In the genomic region with DNA sequence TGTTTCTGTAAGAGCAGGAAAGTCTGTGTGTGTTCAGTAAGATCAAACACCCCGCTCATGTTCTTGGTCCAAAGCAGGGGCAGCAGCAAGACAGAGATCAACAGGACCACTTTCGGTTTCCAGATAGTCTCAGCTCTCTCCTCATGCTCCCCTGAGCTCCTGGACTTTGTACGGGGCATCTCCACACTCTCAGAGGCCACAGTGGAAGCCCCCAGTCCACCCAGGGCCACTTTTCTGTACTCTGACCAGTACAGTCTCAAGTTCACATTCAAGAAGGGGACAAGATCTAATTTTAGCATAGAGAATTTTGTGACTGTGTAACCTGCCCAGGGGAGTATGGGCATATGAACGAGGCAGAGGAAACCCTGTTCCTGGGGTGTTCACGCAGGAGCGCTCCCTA, we compare ENCODE assay signal across 30 mouse cellular contexts. TPM values are rescaled to one million over a fixed set of nuclear protein-coding genes. Genes with fewer than 3 reads are reported as not detected.
DNase-seq lines count a peak whose midpoint lies in the region; ATAC-seq and TF ChIP-seq lines count a peak whose summit lies in the region.
"Had no signal": no experiment of that assay in that cellular context is flagged by ENCODE, and none has a peak within 500 bp of the region (broad histone marks: within the 10 kb centered on the region; RNA-seq: fewer than 3 reads in every experiment).

No protein-coding gene starts in this region.

- ATAC-seq in heart, embryonic 12.5 days (ENCODE audit: insufficient number of reproducible peaks, low FRiP score) = no peak
- ATAC-seq in kidney, embryonic 15.5 days (replicated peaks; ENCODE audit: low FRiP score) = no peak
- ATAC-seq in lung, postnatal 0 days = no peak
- ATAC-seq in heart, postnatal 0 days (ENCODE audit: insufficient read depth, low read depth) = no peak
- ATAC-seq: CD4-positive, CD25-positive, alpha-beta regulatory T cell, adult 4 months; forebrain, embryonic 16.5 days; inflammation-experienced regulatory T-cells, adult 6 months had no signal

- H3K4me3 ChIP-seq in heart, embryonic 12.5 days = no peak overlapping the region
- no peak overlapping the region for H3K4me3 ChIP-seq in kidney, embryonic 15.5 days (replicated peaks)
- H3K4me3 ChIP-seq in lung, postnatal 0 days (ENCODE audit: low read depth, low read length) = no peak overlapping the region
- H3K4me3 ChIP-seq in lung, adult 2 months (replicated peaks; ENCODE audit: extremely low read depth, low read depth, low read length) = no peak overlapping the region
- H3K4me3 ChIP-seq in heart, postnatal 0 days (ENCODE audit: low read depth, low read length) = no peak overlapping the region
- H3K4me3 ChIP-seq: embryonic facial prominence, embryonic 13.5 days; erythroblast, embryonic 14.5 days; gastrocnemius, adult 2 months; hindbrain, embryonic 10.5 days; hindbrain, embryonic 15.5 days; limb, embryonic 10.5 days; limb, embryonic 15.5 days; liver, embryonic 13.5 days; midbrain, embryonic 12.5 days; neural tube, embryonic 13.5 days had no signal

- H3K27ac ChIP-seq in heart, embryonic 12.5 days (ENCODE audit: poor library complexity, severe bottlenecking) = 0 out of 2 replicates have a peak overlapping the region, but pooled peaks have one; percentile 42
- H3K27ac ChIP-seq in kidney, embryonic 15.5 days = no peak overlapping the region
- H3K27ac ChIP-seq in lung, postnatal 0 days (ENCODE audit: low read length) = peak overlapping the region; percentile 4; the same call in 1 of the 2 replicates
- no peak overlapping the region for H3K27ac ChIP-seq in heart, postnatal 0 days (ENCODE audit: low read depth)
- H3K27ac ChIP-seq: embryonic facial prominence, embryonic 13.5 days; gastrocnemius, adult 2 months; hindbrain, embryonic 10.5 days; hindbrain, embryonic 15.5 days; limb, embryonic 10.5 days; limb, embryonic 15.5 days; liver, embryonic 13.5 days; midbrain, embryonic 12.5 days; neural tube, embryonic 13.5 days had no signal

- H3K9me3 ChIP-seq in heart, embryonic 12.5 days (replicated peaks) = no peaks in the 10 kb centered on the region
- H3K9me3 ChIP-seq in kidney, embryonic 15.5 days (replicated peaks) = no peaks in the 10 kb centered on the region
- H3K9me3 ChIP-seq in lung, postnatal 0 days (ENCODE audit: low read length) = no peaks in the 10 kb centered on the region
- H3K9me3 ChIP-seq in heart, postnatal 0 days (replicated peaks; ENCODE audit: control insufficient read depth, low read length) = no peaks in the 10 kb centered on the region
- H3K9me3 ChIP-seq: embryonic facial prominence, embryonic 13.5 days; hindbrain, embryonic 10.5 days; hindbrain, embryonic 15.5 days; limb, embryonic 10.5 days; limb, embryonic 15.5 days; liver, embryonic 13.5 days; midbrain, embryonic 12.5 days; neural tube, embryonic 13.5 days had no signal

- no peak for TF ChIP-seq EP300 in lung, postnatal 0 days (IDR thresholded peaks at IDR 0.05)
- no peak for TF ChIP-seq EP300 in heart, postnatal 0 days (IDR thresholded peaks at IDR 0.05; ENCODE audit: low read depth)

- TF ChIP-seq POLR2A in lung, adult 2 months (IDR thresholded peaks at IDR 0.05; ENCODE audit: borderline replicate concordance, extremely low read depth, low read depth, low read length) = no peak

- no peaks in the 10 kb centered on the region for H3K27me3 ChIP-seq in heart, embryonic 12.5 days (replicated peaks)
- no peaks in the 10 kb centered on the region for H3K27me3 ChIP-seq in kidney, embryonic 15.5 days
- H3K27me3 ChIP-seq in lung, postnatal 0 days (replicated peaks; ENCODE audit: insufficient read depth, low read length) = no peaks in the 10 kb centered on the region
- H3K27me3 ChIP-seq in heart, postnatal 0 days (ENCODE audit: control insufficient read depth, insufficient read depth, low read length) = no peaks in the 10 kb centered on the region
- H3K27me3 ChIP-seq: embryonic facial prominence, embryonic 13.5 days; hindbrain, embryonic 15.5 days; limb, embryonic 15.5 days; midbrain, embryonic 12.5 days; neural tube, embryonic 13.5 days had no signal

- WGBS in heart, embryonic 12.5 days = 62% methylated on average over 6 of the region's 6 CpGs
- WGBS in kidney, embryonic 15.5 days = 73% methylated on average over 6 of the region's 6 CpGs
- 54% methylated on average over 6 of the region's 6 CpGs for WGBS in lung, postnatal 0 days
- WGBS in lung, adult 2 months = 49% methylated on average over 6 of the region's 6 CpGs
- 41% methylated on average over 6 of the region's 6 CpGs for WGBS in heart, postnatal 0 days

- TF ChIP-seq CTCF in lung, postnatal 0 days (IDR thresholded peaks at IDR 0.05) = no peak
- TF ChIP-seq CTCF in lung, adult 2 months (IDR thresholded peaks at IDR 0.05; ENCODE audit: insufficient read depth, low read length) = no peak
- no peak for TF ChIP-seq CTCF in heart, postnatal 0 days (IDR thresholded peaks at IDR 0.05; ENCODE audit: low read depth)

- DNase-seq in heart, adult 18-20 months = no peak
- DNase-seq in kidney, adult 11 months = peak; percentile 24
- no peak for DNase-seq in lung, postnatal 0 days (ENCODE audit: low spot score)
- no peak for DNase-seq in lung, adult 2 months
- no peak for DNase-seq in heart, postnatal 0 days (ENCODE audit: low spot score)
- no peak for DNase-seq in urinary bladder, postnatal 36 days (ENCODE audit: low spot score in 2 of 2)
- DNase-seq: adrenal gland, postnatal 36 days; cerebellum, adult 18-20 months; cerebellum, postnatal 10 days; gastrocnemius, adult 2 months; gastrocnemius, postnatal 36 days; layer of hippocampus, adult 9-11 months; liver, embryonic 13.5 days; lung, adult 18-20 months; lung, postnatal 14 days; right cerebral cortex, postnatal 4 days; thymus, postnatal 4 days had no signal

- peaks cover 9% of the 10 kb centered on the region for H3K4me1 ChIP-seq in heart, embryonic 12.5 days (replicated peaks)
- peaks cover 14% of the 10 kb centered on the region for H3K4me1 ChIP-seq in kidney, embryonic 15.5 days
- H3K4me1 ChIP-seq in lung, postnatal 0 days (ENCODE audit: insufficient read depth, low read depth, low read length) = no peaks in the 10 kb centered on the region
- 0 out of 2 replicates have a peak, but pooled peaks cover 2% of the 10 kb centered on the region for H3K4me1 ChIP-seq in lung, adult 2 months (ENCODE audit: control insufficient read depth, insufficient read depth, low read length)
- H3K4me1 ChIP-seq in heart, postnatal 0 days (ENCODE audit: control insufficient read depth, insufficient read depth) = peaks cover 16% of the 10 kb centered on the region

- H3K9ac ChIP-seq in heart, embryonic 12.5 days = no peak overlapping the region
- H3K9ac ChIP-seq in kidney, embryonic 15.5 days = no peak overlapping the region
- no peak overlapping the region for H3K9ac ChIP-seq in lung, postnatal 0 days (replicated peaks; ENCODE audit: low read depth)
- no peak overlapping the region for H3K9ac ChIP-seq in heart, postnatal 0 days (replicated peaks; ENCODE audit: low read depth, low read length)
- H3K9ac ChIP-seq: embryonic facial prominence, embryonic 13.5 days; hindbrain, embryonic 15.5 days; limb, embryonic 15.5 days; liver, embryonic 13.5 days; midbrain, embryonic 12.5 days; neural tube, embryonic 13.5 days had no signal

- 0 out of 2 replicates have a peak overlapping the region, but pooled peaks have one; percentile 21 for H3K4me2 ChIP-seq in heart, embryonic 12.5 days
- no peak overlapping the region for H3K4me2 ChIP-seq in kidney, embryonic 15.5 days
- 0 out of 2 replicates have a peak overlapping the region, but pooled peaks have one; percentile 11 for H3K4me2 ChIP-seq in lung, postnatal 0 days (replicated peaks; ENCODE audit: low read depth, low read length)
- H3K4me2 ChIP-seq in heart, postnatal 0 days (ENCODE audit: low read depth, low read length) = peak overlapping the region; percentile 19; the same call in 1 of the 2 replicates
- H3K4me2 ChIP-seq: embryonic facial prominence, embryonic 13.5 days; hindbrain, embryonic 15.5 days; limb, embryonic 15.5 days; liver, embryonic 13.5 days; midbrain, embryonic 12.5 days; neural tube, embryonic 13.5 days had no signal

- H3K36me3 ChIP-seq in heart, embryonic 12.5 days = no peaks in the 10 kb centered on the region
- no peaks in the 10 kb centered on the region for H3K36me3 ChIP-seq in kidney, embryonic 15.5 days
- no peaks in the 10 kb centered on the region for H3K36me3 ChIP-seq in lung, postnatal 0 days (ENCODE audit: insufficient read depth, low read length)
- H3K36me3 ChIP-seq in heart, postnatal 0 days (replicated peaks; ENCODE audit: control insufficient read depth, insufficient read depth, low read length) = no peaks in the 10 kb centered on the region
- H3K36me3 ChIP-seq: embryonic facial prominence, embryonic 13.5 days; hindbrain, embryonic 10.5 days; hindbrain, embryonic 15.5 days; limb, embryonic 10.5 days; limb, embryonic 15.5 days; liver, embryonic 13.5 days; midbrain, embryonic 12.5 days; neural tube, embryonic 13.5 days had no signal

RNA-seq across cellular contexts. Expression of a gene that starts 3.9 kb away (rescaled TPM):
- polyA plus RNA-seq in heart, embryonic 12.5 days (2016; fragmentation: Nextera tagmentation; extraction: Ambion mirVana) = 79.3 and 84.2 TPM in 2 replicates
- 100 to 1,000 TPM; 212 to 240 TPM for total RNA-seq in heart, adult 18-20 months (2021)
- 35.4 and 40.4 TPM in 2 replicates for polyA plus RNA-seq in kidney, embryonic 15.5 days (2015; fragmentation: Nextera tagmentation; extraction: Ambion mirVana)
- polyA plus RNA-seq in lung, postnatal 0 days (2015; fragmentation: Nextera tagmentation; extraction: Ambion mirVana) = 30.4 and 33.7 TPM in 2 replicates
- 45.4 and 60.5 TPM in 2 replicates for polyA plus RNA-seq in lung, adult 2 months (2012; rRNA removed)
- 79.0 and 98.0 TPM in 2 replicates for total RNA-seq in heart, postnatal 0 days (2014; rRNA removed; ENCODE audit: low replicate concordance)
- 29.9 and 30.0 TPM in 2 replicates for polyA plus RNA-seq in heart, postnatal 0 days (2015; fragmentation: Nextera tagmentation; extraction: Ambion mirVana)

Comparison
In these comparisons a context has a peak if more than half of its experiments do, and no peak if none do; other contexts are left out.
1. H3K27ac ChIP-seq: peak in heart, embryonic 12.5 days (single experiment) and lung, postnatal 0 days (single experiment); none in kidney, embryonic 15.5 days (single experiment) and heart, postnatal 0 days (single experiment).